Mouse (Mus musculus): ENCODE data around the gene Rftn2.

Rftn2 gene

DNA sequence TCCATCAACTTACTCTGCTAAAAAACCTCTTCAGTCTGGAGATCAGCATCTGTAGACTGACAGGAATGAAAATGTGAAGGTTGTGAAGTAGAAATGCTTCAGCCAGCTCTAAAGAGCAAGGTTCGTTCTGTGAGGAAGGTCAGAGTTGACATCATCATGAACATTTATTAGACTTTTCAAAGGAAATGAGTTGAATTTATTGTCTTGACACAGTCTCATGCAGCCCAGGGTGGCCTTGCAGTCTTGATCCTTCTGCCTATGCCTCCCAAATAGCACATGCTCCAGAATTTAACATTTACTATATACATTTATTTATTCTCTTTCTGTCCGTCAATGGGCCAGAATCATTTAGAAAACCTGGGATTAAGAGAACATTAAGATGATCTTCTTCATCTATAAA is 103.0 kb downstream of the Rftn2 start:
- DNase-seq = no peak

DNA sequence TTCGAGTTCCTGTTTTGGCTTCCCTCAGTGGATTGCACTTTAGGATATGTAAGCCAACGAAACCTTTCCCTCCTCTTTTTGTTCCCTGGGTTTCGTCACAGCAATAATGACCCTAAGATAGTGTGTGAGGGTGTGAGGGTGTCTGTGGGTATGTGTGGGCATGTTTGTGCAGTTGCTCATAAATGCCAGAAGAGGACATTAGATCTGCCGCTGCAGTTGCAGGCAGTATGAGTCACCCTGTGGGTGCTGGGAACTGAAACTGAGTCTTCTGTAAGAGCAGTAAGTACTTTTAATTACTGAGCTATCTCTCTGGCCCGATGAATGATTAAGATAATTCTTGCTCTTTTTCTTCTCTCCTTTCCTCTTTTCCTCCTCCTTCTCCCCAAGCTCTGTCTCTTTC is 103.5 kb downstream of the Rftn2 start:
- no peak for DNase-seq
